Mouse (Mus musculus): ENCODE measurements at regions not wholly inside any gene's neighbourhood (a gene's known extent, or its start where the extent isn't known, plus 50 kb on each side); places are given as distances from the start of the nearest gene placed in this dataset.

GRCm38 (mm10) chr2:78010066-78010690 is 64.0 kb upstream of the Cwc22 start:
- Histone ChIP-seq H3K27me3 (no peaks in the 10 kb centered on the region), H3K4me2 (no peak overlapping the region), H3K4me3 (no peak overlapping the region), H3K9me3 (no peaks in the 10 kb centered on the region), H3K27ac (replicated peaks) (no peak overlapping the region), H3K4me1 (replicated peaks) (no peaks in the 10 kb centered on the region), H3K9ac (no peak overlapping the region), H3K36me3 (no peaks in the 10 kb centered on the region)
- ATAC-seq (ENCODE audit: low read depth): no peak
- 88% methylated on average over 5 of the region's 5 CpGs for WGBS

- H3K9me3 ChIP-seq: no peaks in the 10 kb centered on the region
- H3K36me3 ChIP-seq: no peaks in the 10 kb centered on the region
- H3K27me3 ChIP-seq: no peaks in the 10 kb centered on the region
- no peak overlapping the region for H3K9ac ChIP-seq
- H3K4me3 ChIP-seq: no peak overlapping the region
- ATAC-seq (ENCODE audit: low read depth): no peak
- 97% methylated on average over 1 of the region's 1 CpGs for WGBS
- no peak overlapping the region for H3K4me2 ChIP-seq
- no peak overlapping the region for H3K27ac ChIP-seq (replicated peaks)
- H3K4me1 ChIP-seq (replicated peaks): no peaks in the 10 kb centered on the region
Observed at GRCm38 (mm10) chr2:78008094-78008493, 61.9 kb upstream of the Cwc22 start.

- Histone ChIP-seq H3K27me3 (no peaks in the 10 kb centered on the region), H3K9ac (no peak overlapping the region), H3K4me1 (replicated peaks) (no peaks in the 10 kb centered on the region), H3K36me3 (no peaks in the 10 kb centered on the region), H3K4me3 (no peak overlapping the region), H3K4me2 (no peak overlapping the region), H3K9me3 (no peaks in the 10 kb centered on the region), H3K27ac (replicated peaks) (no peak overlapping the region)
- 54% methylated on average over 7 of the region's 7 CpGs for WGBS
- no peak for ATAC-seq (ENCODE audit: low read depth)
Observed at GRCm38 (mm10) chr2:78005402-78006021, 59.3 kb upstream of the Cwc22 start.

- Histone ChIP-seq H3K36me3 (no peaks in the 10 kb centered on the region), H3K9ac (no peak overlapping the region), H3K4me2 (no peak overlapping the region), H3K9me3 (no peaks in the 10 kb centered on the region), H3K4me1 (replicated peaks) (no peaks in the 10 kb centered on the region), H3K27me3 (no peaks in the 10 kb centered on the region), H3K27ac (replicated peaks) (no peak overlapping the region), H3K4me3 (no peak overlapping the region)
- WGBS: 73% methylated on average over 5 of the region's 5 CpGs
- no peak for ATAC-seq (ENCODE audit: low read depth)
Observed at GRCm38 (mm10) chr2:78004426-78004825, 58.3 kb upstream of the Cwc22 start.

Measured in neural tube, embryonic 13.5 days (tissue).